Mouse (Mus musculus): Measurements from ENCODE around the gene Mcm5. TPM values are rescaled to one million over a fixed set of nuclear protein-coding genes. Genes with fewer than 3 reads are reported as not detected.

Mcm5 gene
- total and polyA plus RNA-seq, 3 experiments, result 397 to 459 TPM; not detected in 1

GRCm38 (mm10) chr8:75088989-75089881, 20.1 kb upstream of the Mcm5 start:
- Histone ChIP-seq H3K27ac (ENCODE audit: control insufficient read depth, low read depth, low read length) (peak overlapping the region; percentile 28; the same call in 1 of the 2 replicates), H3K27me3 (ENCODE audit: control insufficient read depth in 1 of 2, insufficient read depth in 2 of 2, low read length in 2 of 2) (no peaks in the 10 kb centered on the region), H3K4me1 (ENCODE audit: control insufficient read depth in 1 of 2, insufficient read depth in 2 of 2, low read length in 2 of 2) (peaks cover 30 to 42% of the 10 kb centered on the region in 2 experiments), H3K79me2 (ENCODE audit: control insufficient read depth, insufficient read depth, low read length, poor library complexity) (peaks cover 7% of the 10 kb centered on the region), H3K36me3 (ENCODE audit: control insufficient read depth in 1 of 2, insufficient read depth in 2 of 2, low read length in 2 of 2) (peaks cover 0 to 45% of the 10 kb centered on the region in 2 experiments; a peak in 2 of 4 replicates), H3K9ac (ENCODE audit: control insufficient read depth, low read depth, low read length, poor library complexity, severe bottlenecking) (peak overlapping the region; percentile 32; the same call in 1 of the 2 replicates), H3K9me3 (replicated peaks; ENCODE audit: insufficient read depth, low read length) (no peaks in the 10 kb centered on the region), H3K4me3 (ENCODE audit: control insufficient read depth in 1 of 2, insufficient read depth in 1 of 2, low read depth in 2 of 2, low read length in 2 of 2) (peak overlapping the region; percentile 30 to 32)
- peak; percentile 91 for DNase-seq (ENCODE audit: low read depth, low spot score)
- TF ChIP-seq POLR2A (IDR thresholded peaks at IDR 0.05; ENCODE audit: control insufficient read depth in 1 of 2, insufficient read depth in 1 of 2, low read depth in 1 of 2, low read length in 2 of 2, poor library complexity in 1 of 2) (no peak), E2F4 (IDR thresholded peaks at IDR 0.05; ENCODE audit: borderline replicate concordance, low read depth, low read length) (no peak), CHD1 (IDR thresholded peaks at IDR 0.05; ENCODE audit: low read depth, low read length) (no peak), NRF1 (IDR thresholded peaks at IDR 0.05; ENCODE audit: insufficient read depth, low read depth, low read length, poor library complexity, severe bottlenecking) (no peak), ETS1 (IDR thresholded peaks at IDR 0.05; ENCODE audit: low read depth, low read length) (peak; percentile 99), MAFK (IDR thresholded peaks at IDR 0.05; ENCODE audit: borderline replicate concordance, low read depth, low read length) (peak; percentile 99), SIN3A (IDR thresholded peaks at IDR 0.05; ENCODE audit: low read length) (peak; percentile 89), EP300 (IDR thresholded peaks at IDR 0.05; ENCODE audit: low read depth in 1 of 2, low read length in 2 of 2) (peak; percentile 70 to 71), GATA1 (IDR thresholded peaks at IDR 0.05; ENCODE audit: low read depth, low read length) (peak; percentile 38; the same call in 1 of the 2 replicates), CHD2 (IDR thresholded peaks at IDR 0.05; ENCODE audit: low read length) (no peak), ZC3H11A (IDR thresholded peaks at IDR 0.05; ENCODE audit: low read depth, low read length) (no peak), SMC3 (IDR thresholded peaks at IDR 0.05; ENCODE audit: low read depth, low read length) (no peak), MXI1 (IDR thresholded peaks at IDR 0.05; ENCODE audit: low read depth, low read length) (peak; percentile 72), RCOR1 (IDR thresholded peaks at IDR 0.05; ENCODE audit: low read depth, low read length) (peak; percentile 78), MYB (IDR thresholded peaks at IDR 0.05; ENCODE audit: low read depth, low read length) (no peak), TBP (IDR thresholded peaks at IDR 0.05; ENCODE audit: low read depth, low read length) (peak; percentile 52; the same call in 1 of the 2 replicates), POLR2AphosphoS2 (IDR thresholded peaks at IDR 0.05; ENCODE audit: low read length) (no peak), GABPA (IDR thresholded peaks at IDR 0.05; ENCODE audit: low read depth, low read length) (peak; percentile 97), MAX (IDR thresholded peaks at IDR 0.05; ENCODE audit: low read length) (no peak), USF1 (IDR thresholded peaks at IDR 0.05; ENCODE audit: low read depth, low read length) (no peak), RAD21 (IDR thresholded peaks at IDR 0.05; ENCODE audit: low read depth, low read length) (no peak), HCFC1 (IDR thresholded peaks at IDR 0.05; ENCODE audit: low read depth, low read length) (no peak), CTCF (IDR thresholded peaks at IDR 0.05 in 2 of 3, conservative IDR thresholded peaks at IDR 0.05 in 1 of 3; ENCODE audit: control insufficient read depth in 1 of 3, insufficient read depth in 1 of 3, low read depth in 2 of 3, low read length in 3 of 3, poor library complexity in 1 of 3, severe bottlenecking in 1 of 3) (no peak), MYC (IDR thresholded peaks at IDR 0.05; ENCODE audit: low read depth, low read length) (no peak), UBTF (IDR thresholded peaks at IDR 0.05; ENCODE audit: borderline replicate concordance, insufficient read depth, low read depth, low read length) (no peak), ZNF384 (IDR thresholded peaks at IDR 0.05; ENCODE audit: low read depth, low read length) (no peak), NELFE (IDR thresholded peaks at IDR 0.05; ENCODE audit: low read depth, low read length) (no peak), MAZ (IDR thresholded peaks at IDR 0.05; ENCODE audit: low read depth, low read length) (peak; percentile 99), MEF2A (IDR thresholded peaks at IDR 0.05; ENCODE audit: extremely low read depth, insufficient replicate concordance, low read depth, low read length, poor library complexity, severe bottlenecking) (no peak)

Measured in MEL (cell line).